Mouse (Mus musculus) hindbrain, embryonic 16.5 days (tissue): Measurements from ENCODE around the gene Stat5b. TPM values are rescaled to one million over a fixed set of nuclear protein-coding genes. Genes with fewer than 3 reads are reported as not detected.

Source experiments
- ATAC-seq: fragments of 200-750 bp; cut with Nextera tagmentation; 2 replicates; pipeline ENCODE4 v1.8.0; 2017; ENCODE audit warnings: moderate TSS enrichment, moderate library complexity
- H3K27ac ChIP-seq: fragments of 300-500 bp; sonication (generic); 2 replicates; pipeline ENCODE4 v1.5.1; 2014; ENCODE audit warnings: low read depth, mild to moderate bottlenecking, control low read depth, low read length, moderate library complexity
- H3K27me3 ChIP-seq: fragments of 300-500 bp; sonication (generic); replicated peaks from 2 replicates; pipeline ENCODE4 v1.6.1; 2014; ENCODE audit warnings: low read length; ENCODE audit not compliant: control insufficient read depth, insufficient read depth
- H3K36me3 ChIP-seq: fragments of 300-500 bp; sonication (generic); 2 replicates; pipeline ENCODE4 v1.6.1; 2014; ENCODE audit warnings: mild to moderate bottlenecking, low read length, moderate library complexity, mixed read lengths; ENCODE audit not compliant: control insufficient read depth, insufficient read depth
- H3K4me1 ChIP-seq: fragments of 300-500 bp; sonication (generic); 2 replicates; pipeline ENCODE4 v1.6.1; 2014; ENCODE audit warnings: low read depth, low read length; ENCODE audit not compliant: control insufficient read depth, insufficient read depth
- H3K4me2 ChIP-seq: fragments of 300-500 bp; sonication (generic); 2 replicates; pipeline ENCODE4 v1.6.1; 2014; ENCODE audit warnings: mild to moderate bottlenecking, low read length, control low read depth, moderate library complexity
- H3K4me3 ChIP-seq: fragments of 300-500 bp; sonication (generic); 2 replicates; pipeline ENCODE4 v1.5.1; 2014; ENCODE audit warnings: mild to moderate bottlenecking, low read length, control low read depth, moderate library complexity
- H3K9ac ChIP-seq: fragments of 300-500 bp; sonication (generic); 2 replicates; pipeline ENCODE4 v1.6.1; 2014; ENCODE audit warnings: low read depth, mild to moderate bottlenecking, control low read depth, low read length, moderate library complexity
- H3K9me3 ChIP-seq: fragments of 300-500 bp; sonication (generic); 2 replicates; pipeline ENCODE4 v1.6.1; 2014; ENCODE audit warnings: mild to moderate bottlenecking, low read length, moderate library complexity; ENCODE audit not compliant: control insufficient read depth
- WGBS: fragments of 180-500 bp; shearing (Covaris S2); extraction: QIAGEN DNeasy Blood & Tissue Kit; methylation state at CpG from one replicate; pipeline ENCODE4 v1.1.7; 2014; 5-methylcytosine and 5-hydroxymethylcytosine counted together
- polyA plus RNA-seq: library from polyadenylated mRNA; unstranded; fragments of >200 nt; fragmentation: Nextera tagmentation; extraction: Ambion mirVana; gene quantifications from 2 replicates; pipeline ENCODE4 v1.2.1, GENCODE M21; 2015

The Stat5b gene
- polyA plus RNA-seq, 1 experiment from 2014 or later: 15.0 TPM

DNA sequence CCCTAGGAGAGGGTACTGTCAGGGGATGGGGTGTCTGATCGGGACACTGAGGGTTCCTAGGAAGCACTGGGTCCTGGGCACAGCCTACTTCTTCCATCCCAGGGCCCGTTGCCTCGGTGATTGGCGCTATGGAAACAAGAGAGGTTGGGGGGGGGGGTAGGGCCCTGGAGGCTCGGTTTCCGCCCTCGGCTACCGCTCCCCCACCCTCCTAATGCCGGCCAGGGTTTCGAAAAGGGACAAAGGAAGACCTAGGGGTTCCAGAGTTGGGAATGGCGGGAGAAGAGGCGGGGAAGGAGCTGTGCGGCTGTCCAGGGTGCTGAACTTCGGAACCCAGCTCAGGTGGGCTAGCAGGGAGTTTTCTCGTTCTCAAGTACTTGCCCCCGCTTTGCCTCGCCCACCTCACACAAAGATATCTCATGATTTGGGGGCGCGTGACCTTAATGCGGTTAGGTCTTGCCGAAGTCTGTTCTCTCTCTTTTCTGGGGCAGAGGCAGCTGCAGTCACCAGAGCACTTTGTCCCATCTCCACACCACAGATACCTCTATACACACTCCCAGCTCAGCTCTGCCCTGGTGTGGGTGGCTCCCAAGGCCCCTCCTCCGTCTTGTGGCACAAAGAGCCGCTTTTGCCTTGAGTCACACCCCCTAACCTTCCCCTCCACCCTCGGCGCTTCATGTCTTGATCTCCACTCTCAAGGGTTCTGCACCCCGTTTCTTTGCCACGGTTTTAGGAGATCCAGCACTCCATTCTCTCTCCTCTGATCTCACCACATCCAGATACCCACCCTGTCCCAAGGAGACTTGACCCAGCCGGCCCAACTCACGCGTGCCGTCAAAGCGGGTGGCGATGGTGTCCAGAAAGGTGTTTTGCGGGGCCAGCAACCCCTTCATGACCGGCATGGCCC lies 91.6 kb downstream of the Stat5b start:
- Histone ChIP-seq H3K27ac (peak overlapping the region; percentile 67), H3K4me3 (peak overlapping the region; percentile 68), H3K36me3 (peaks cover 8% of the 10 kb centered on the region), H3K4me1 (peaks cover 12% of the 10 kb centered on the region), H3K27me3 (no peaks in the 10 kb centered on the region), H3K9me3 (no peaks in the 10 kb centered on the region), H3K9ac (peak overlapping the region; percentile 75), H3K4me2 (peak overlapping the region; percentile 81)
- ATAC-seq: peak; percentile 51
- WGBS: 1% methylated on average over 35 of the region's 35 CpGs

GRCm38 (mm10) chr11:100757566-100757965 lies 93.0 kb downstream of the Stat5b start:
- no peaks in the 10 kb centered on the region for H3K27me3 ChIP-seq
- peaks cover 12% of the 10 kb centered on the region for H3K4me1 ChIP-seq
- no peak for ATAC-seq
- H3K4me3 ChIP-seq: no peak overlapping the region
- no peak overlapping the region for H3K4me2 ChIP-seq
- 91% methylated on average over 12 of the region's 12 CpGs for WGBS
- no peak overlapping the region for H3K27ac ChIP-seq
- no peak overlapping the region for H3K9ac ChIP-seq
- H3K36me3 ChIP-seq: peaks cover 8% of the 10 kb centered on the region
- no peaks in the 10 kb centered on the region for H3K9me3 ChIP-seq

DNA sequence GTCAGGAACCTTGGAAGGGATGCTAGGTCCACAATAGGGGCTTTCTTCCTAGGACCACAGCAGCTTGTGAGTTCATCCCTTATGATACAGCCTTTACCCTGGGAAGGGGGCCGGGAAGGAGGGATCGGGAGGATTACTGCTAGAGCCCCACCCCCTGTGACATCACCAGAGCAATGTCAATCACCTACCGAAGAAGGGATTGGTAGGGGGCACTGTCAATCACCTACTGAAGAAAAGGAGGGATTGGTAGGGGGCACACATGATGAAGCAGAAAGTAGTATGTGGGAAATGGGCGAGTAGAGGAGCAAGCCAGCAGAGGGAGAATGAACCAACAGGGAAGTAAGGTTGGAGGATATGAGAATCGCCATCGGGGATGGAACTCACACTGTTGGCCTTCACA lies 94.0 kb downstream of the Stat5b start:
- Histone ChIP-seq H3K4me2 (no peak overlapping the region), H3K9me3 (no peaks in the 10 kb centered on the region), H3K9ac (no peak overlapping the region), H3K4me1 (peaks cover 12% of the 10 kb centered on the region), H3K36me3 (peaks cover 16% of the 10 kb centered on the region), H3K4me3 (no peak overlapping the region), H3K27ac (no peak overlapping the region), H3K27me3 (no peaks in the 10 kb centered on the region)
- no peak for ATAC-seq
- 66% methylated on average over 6 of the region's 6 CpGs for WGBS

GRCm38 (mm10) chr11:100754693-100755057 lies 95.8 kb downstream of the Stat5b start:
- Histone ChIP-seq H3K36me3 (peaks cover 17% of the 10 kb centered on the region), H3K9ac (no peak overlapping the region), H3K4me1 (peaks cover 5% of the 10 kb centered on the region), H3K27ac (no peak overlapping the region), H3K4me2 (no peak overlapping the region), H3K9me3 (no peaks in the 10 kb centered on the region), H3K27me3 (no peaks in the 10 kb centered on the region), H3K4me3 (no peak overlapping the region)
- WGBS: 94% methylated on average over 3 of the region's 3 CpGs
- no peak for ATAC-seq

GRCm38 (mm10) chr11:100754021-100754692 lies 96.4 kb downstream of the Stat5b start:
- ATAC-seq: no peak

DNA sequence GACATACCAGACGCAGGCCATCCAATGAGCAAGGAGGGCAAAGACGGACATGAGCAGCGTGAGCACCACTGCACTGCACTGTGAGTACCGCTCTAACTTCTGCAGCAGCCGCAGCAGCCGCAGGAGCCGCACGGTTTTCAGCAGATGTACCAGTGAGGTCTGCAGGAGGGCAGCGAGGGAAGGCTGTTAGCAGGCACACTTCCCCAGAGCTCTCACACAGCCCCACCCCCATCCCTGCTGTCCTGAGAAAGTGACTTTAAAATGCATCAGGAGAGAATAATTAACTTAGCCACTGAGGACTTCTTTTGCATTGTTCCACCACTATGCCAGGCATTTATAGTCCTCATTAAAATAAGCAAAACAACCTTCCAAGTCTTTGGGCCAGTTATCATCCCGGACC lies 98.2 kb downstream of the Stat5b start:
- no peak overlapping the region for H3K27ac ChIP-seq
- H3K9ac ChIP-seq: no peak overlapping the region
- H3K4me1 ChIP-seq: no peaks in the 10 kb centered on the region
- 25% methylated on average over 10 of the region's 10 CpGs for WGBS
- H3K27me3 ChIP-seq: no peaks in the 10 kb centered on the region
- H3K4me3 ChIP-seq: no peak overlapping the region
- H3K4me2 ChIP-seq: no peak overlapping the region
- no peak for ATAC-seq
- H3K36me3 ChIP-seq: peaks cover 22% of the 10 kb centered on the region
- H3K9me3 ChIP-seq: no peaks in the 10 kb centered on the region

More at GRCm38 (mm10) chr11:100754021-100754692, 96.4 kb downstream of the Stat5b start:
- H3K36me3 ChIP-seq: peaks cover 20% of the 10 kb centered on the region
- H3K4me2 ChIP-seq: no peak overlapping the region
- peaks cover 4% of the 10 kb centered on the region for H3K4me1 ChIP-seq
- H3K27ac ChIP-seq: no peak overlapping the region
- 87% methylated on average over 12 of the region's 12 CpGs for WGBS
- H3K9ac ChIP-seq: no peak overlapping the region
- no peaks in the 10 kb centered on the region for H3K27me3 ChIP-seq
- H3K4me3 ChIP-seq: no peak overlapping the region
- H3K9me3 ChIP-seq: no peaks in the 10 kb centered on the region

GRCm38 (mm10) chr11:100750127-100750526 lies 100.4 kb downstream of the Stat5b start:
- no peaks in the 10 kb centered on the region for H3K27me3 ChIP-seq
- no peaks in the 10 kb centered on the region for H3K4me1 ChIP-seq
- WGBS: 88% methylated on average over 16 of the region's 16 CpGs
- no peak overlapping the region for H3K9ac ChIP-seq
- no peak overlapping the region for H3K4me3 ChIP-seq
- no peak overlapping the region for H3K27ac ChIP-seq
- H3K9me3 ChIP-seq: no peaks in the 10 kb centered on the region
- H3K36me3 ChIP-seq: peaks cover 17% of the 10 kb centered on the region
- H3K4me2 ChIP-seq: no peak overlapping the region
- ATAC-seq: no peak

- no peaks in the 10 kb centered on the region for H3K9me3 ChIP-seq
- peaks cover 19% of the 10 kb centered on the region for H3K36me3 ChIP-seq
- H3K4me1 ChIP-seq: no peaks in the 10 kb centered on the region
- WGBS: 51% methylated on average over 25 of the region's 25 CpGs
- H3K27ac ChIP-seq: no peak overlapping the region
- ATAC-seq: no peak
- no peaks in the 10 kb centered on the region for H3K27me3 ChIP-seq
- no peak overlapping the region for H3K4me2 ChIP-seq
- H3K4me3 ChIP-seq: no peak overlapping the region
- H3K9ac ChIP-seq: no peak overlapping the region
Measured at GRCm38 (mm10) chr11:100749469-100749868, 101.1 kb downstream of the Stat5b start.

DNA sequence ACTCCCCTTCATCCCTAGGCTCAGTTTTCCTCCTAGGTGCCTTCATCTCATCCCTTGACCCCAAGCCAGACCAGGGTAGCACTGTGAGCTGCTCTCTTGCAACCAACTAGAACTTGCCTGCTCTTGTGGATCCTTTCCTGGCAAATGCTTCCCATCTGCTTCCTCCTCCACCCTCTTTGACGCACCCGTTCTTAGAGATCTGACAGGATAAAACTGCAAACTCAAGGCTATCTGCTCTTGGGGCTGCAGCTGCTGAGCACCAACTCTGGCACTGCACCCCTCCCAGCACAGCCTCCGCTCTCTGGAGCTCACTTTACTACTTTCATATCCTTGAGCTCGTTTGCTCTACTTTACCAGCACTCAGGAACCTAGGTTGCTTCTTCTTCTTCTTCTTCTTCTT lies 101.9 kb downstream of the Stat5b start:
- Histone ChIP-seq H3K27ac (no peak overlapping the region), H3K4me1 (no peaks in the 10 kb centered on the region), H3K9me3 (no peaks in the 10 kb centered on the region), H3K4me3 (no peak overlapping the region), H3K27me3 (no peaks in the 10 kb centered on the region), H3K36me3 (peaks cover 19% of the 10 kb centered on the region), H3K9ac (no peak overlapping the region), H3K4me2 (no peak overlapping the region)
- no peak for ATAC-seq
- WGBS: 86% methylated on average over 4 of the region's 4 CpGs
